Mouse (Mus musculus) liver, adult 2 months (tissue): ENCODE measurements at regions not wholly inside any gene's neighbourhood (a gene's known extent, or its start where the extent isn't known, plus 50 kb on each side); places are given as distances from the start of the nearest gene placed in this dataset.

Source experiments
- CTCF ChIP-seq: fragments of 200-500 bp; IDR thresholded peaks from 2 replicates; pipeline ENCODE4 v1.5.1; 2011; ENCODE audit warnings: low read depth, low read length, control low read depth
- POLR2A ChIP-seq: fragments of 200-500 bp; IDR thresholded peaks from 2 replicates; pipeline ENCODE4 v1.6.1; 2011; ENCODE audit warnings: low read length, control low read depth; ENCODE audit not compliant: insufficient read depth; ENCODE audit errors: extremely low read depth

- TF ChIP-seq CTCF (no peak), POLR2A (no peak)
These were observed 414.9 kb upstream of the Dph6 start for GRCm38 (mm10) chr2:115069704-115070103.
